Mouse (Mus musculus) retina, postnatal 1 day (tissue): ENCODE results near the gene Slc25a47.
"Not testable (repeated sequence)": the region's sequence is repeated elsewhere in the genome, so short reads cannot be mapped to it uniquely, and the experiment has no call there.

Source experiments
- DNase-seq: peaks from one replicate; pipeline ENCODE4 v3.0.0-alpha.2; 2012

Gene Slc25a47

GRCm38 (mm10) chr12:108826958-108827535 lies 8.8 kb upstream of the Slc25a47 start:
- no peak for DNase-seq

- no peak for DNase-seq
Observed at GRCm38 (mm10) chr12:108827641-108828040, 8.2 kb upstream of the Slc25a47 start.

- DNase-seq = no peak
Observed at GRCm38 (mm10) chr12:108829636-108830035, 6.2 kb upstream of the Slc25a47 start.

GRCm38 (mm10) chr12:108830358-108830757 lies 5.5 kb upstream of the Slc25a47 start:
- no peak for DNase-seq

- peak; percentile 77 for DNase-seq
Observed at GRCm38 (mm10) chr12:108831966-108832643, 3.7 kb upstream of the Slc25a47 start.

- no peak for DNase-seq
Observed at GRCm38 (mm10) chr12:108832851-108833250, 3.0 kb upstream of the Slc25a47 start.

GRCm38 (mm10) chr12:108833408-108833807 lies 2.4 kb upstream of the Slc25a47 start:
- no peak for DNase-seq

- DNase-seq = no peak
Observed at GRCm38 (mm10) chr12:108834337-108834736, 1.5 kb upstream of the Slc25a47 start.

- no peak for DNase-seq
Observed at GRCm38 (mm10) chr12:108834786-108835185, 1.1 kb upstream of the Slc25a47 start.

- DNase-seq = no peak
Observed at GRCm38 (mm10) chr12:108835208-108835839, 522 bp upstream of the Slc25a47 start.

- DNase-seq = no peak
Observed at GRCm38 (mm10) chr12:108836722-108837121, 876 bp downstream of the Slc25a47 start.

GRCm38 (mm10) chr12:108841181-108841580 lies 5.3 kb downstream of the Slc25a47 start:
- no peak for DNase-seq

GRCm38 (mm10) chr12:108842663-108843062 lies 6.8 kb downstream of the Slc25a47 start:
- DNase-seq = no peak

GRCm38 (mm10) chr12:108848033-108848432 lies 12.2 kb downstream of the Slc25a47 start:
- not testable (repeated sequence) for DNase-seq

GRCm38 (mm10) chr12:108849488-108850022 lies 13.7 kb downstream of the Slc25a47 start:
- DNase-seq = no peak

GRCm38 (mm10) chr12:108850129-108850528 lies 14.3 kb downstream of the Slc25a47 start:
- DNase-seq = no peak

GRCm38 (mm10) chr12:108850886-108851285 lies 15.0 kb downstream of the Slc25a47 start:
- no peak for DNase-seq

- no peak for DNase-seq
Observed at GRCm38 (mm10) chr12:108852822-108853221, 17.0 kb downstream of the Slc25a47 start.

GRCm38 (mm10) chr12:108855081-108855480 lies 19.2 kb downstream of the Slc25a47 start:
- no peak for DNase-seq

GRCm38 (mm10) chr12:108856186-108856585 lies 20.3 kb downstream of the Slc25a47 start:
- DNase-seq = no peak

GRCm38 (mm10) chr12:108857109-108857508 lies 21.3 kb downstream of the Slc25a47 start:
- no peak for DNase-seq

GRCm38 (mm10) chr12:108857589-108858184 lies 21.8 kb downstream of the Slc25a47 start:
- DNase-seq = no peak

- DNase-seq = no peak
Observed at GRCm38 (mm10) chr12:108858486-108858885, 22.6 kb downstream of the Slc25a47 start.
